Mouse (Mus musculus) olfactory bulb, adult 2 months (tissue): ENCODE measurements around the gene Coq4.

Source experiments
- CTCF ChIP-seq: fragments of 200-500 bp; IDR thresholded peaks from 2 replicates; pipeline ENCODE4 v1.5.1; 2012; ENCODE audit warnings: low read depth, mild to moderate bottlenecking, low read length, moderate library complexity; ENCODE audit not compliant: insufficient read depth
- POLR2A ChIP-seq: fragments of 200-500 bp; IDR thresholded peaks from 2 replicates; pipeline ENCODE4 v1.6.1; 2012; ENCODE audit warnings: mild to moderate bottlenecking, low read depth, low read length, moderate library complexity; ENCODE audit not compliant: insufficient read depth

DNA sequence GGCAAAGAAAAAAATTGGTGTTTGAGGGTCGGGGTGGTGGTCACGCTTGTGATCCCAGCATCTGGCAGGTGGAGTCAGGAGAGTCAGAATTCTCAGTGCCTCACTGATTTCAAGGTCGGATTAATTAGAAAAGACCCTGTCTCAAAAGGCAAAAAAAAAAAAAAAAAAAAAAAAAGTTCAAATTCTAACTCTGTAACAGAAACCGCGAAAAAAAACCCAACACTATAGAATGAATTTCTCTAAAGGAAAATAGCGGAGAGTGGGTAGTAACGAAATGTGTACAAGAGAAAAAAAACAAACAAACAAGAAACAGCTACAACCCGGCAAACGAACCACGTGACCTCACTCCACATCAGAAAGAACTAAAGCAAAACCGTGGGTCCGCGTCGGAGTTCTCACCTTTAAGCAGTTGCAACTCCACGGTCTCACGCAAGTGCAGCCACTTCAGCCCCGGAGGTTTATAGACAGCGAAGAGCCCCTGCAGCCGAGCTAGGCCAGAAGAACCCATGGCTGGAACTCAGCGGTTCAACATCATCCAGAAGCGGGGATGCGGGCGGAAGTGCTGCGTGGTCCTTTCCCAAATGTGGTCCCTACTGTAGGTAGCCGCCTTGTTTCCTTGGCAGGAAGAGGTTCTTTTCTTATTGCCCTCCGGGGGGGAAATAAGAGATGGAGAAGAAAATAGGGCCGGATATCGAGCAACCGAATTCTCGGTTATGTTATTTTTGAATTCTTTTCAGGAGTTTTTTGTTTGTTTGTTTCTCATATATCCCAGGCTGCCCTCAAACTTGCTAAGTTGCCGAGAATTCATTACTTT, at the start of gene Coq4:
- no peak for TF ChIP-seq CTCF
- TF ChIP-seq POLR2A, result peak; percentile 43; the same call in 1 of the 2 replicates
